Mouse (Mus musculus): ENCODE measurements at regions not wholly inside any gene's neighbourhood (a gene's known extent, or its start where the extent isn't known, plus 50 kb on each side); places are given as distances from the start of the nearest gene placed in this dataset.

- H3K27ac ChIP-seq (ENCODE audit: insufficient read depth, low read depth), result no peak overlapping the region
- H3K36me3 ChIP-seq (replicated peaks in 1 of 2; ENCODE audit: control insufficient read depth in 1 of 2, insufficient read depth in 1 of 2, low read length in 1 of 2), result no peaks in the 10 kb centered on the region
- no peaks in the 10 kb centered on the region for H3K79me2 ChIP-seq (replicated peaks; ENCODE audit: control insufficient read depth, extremely low read depth, insufficient read depth, poor library complexity, severe bottlenecking)
- H3K4me3 ChIP-seq (replicated peaks in 1 of 3; ENCODE audit: low read depth in 2 of 3, low read length in 2 of 3, poor library complexity in 1 of 3), result no peak overlapping the region
- in situ Hi-C loops (cut with MboI; ENCODE audit: low pct_ligation_motif_present, low pct_unique_long_range_greater_than_20kb, low sequenced_read_pairs), result no loop called here
- dilution Hi-C loops (cut with MboI; ENCODE audit: extremely low pct_ligation_motif_present, extremely low pct_unique_long_range_greater_than_20kb, low sequenced_read_pairs), result no loop called here
- DNase-seq (ENCODE audit: extremely low read depth), result no peak
- no peak overlapping the region for H3K4me2 ChIP-seq (ENCODE audit: insufficient read depth, low read depth, poor library complexity, severe bottlenecking)
- 0 out of 4 replicates have a peak, but pooled peaks cover 0 to 3% of the 10 kb centered on the region in 2 experiments for H3K4me1 ChIP-seq (ENCODE audit: control insufficient read depth in 1 of 2, insufficient read depth in 2 of 2)
- no peaks in the 10 kb centered on the region for H3K27me3 ChIP-seq (replicated peaks)
- TF ChIP-seq NELFE (IDR thresholded peaks at IDR 0.05; ENCODE audit: low read depth, low read length) (no peak), IRF4 (IDR thresholded peaks at IDR 0.05; ENCODE audit: low read depth, low read length) (no peak), ZC3H11A (IDR thresholded peaks at IDR 0.05; ENCODE audit: low read depth, low read length) (no peak), CHD1 (IDR thresholded peaks at IDR 0.05; ENCODE audit: low read depth, low read length) (no peak), BHLHE40 (IDR thresholded peaks at IDR 0.05; ENCODE audit: low read depth, low read length) (no peak), E2F4 (IDR thresholded peaks at IDR 0.05; ENCODE audit: insufficient replicate concordance, low read depth, low read length) (no peak), ZMIZ1 (IDR thresholded peaks at IDR 0.05; ENCODE audit: low read depth, low read length) (no peak), RCOR1 (conservative IDR thresholded peaks at IDR 0.05; ENCODE audit: low read depth, low read length) (no peak), GABPA (IDR thresholded peaks at IDR 0.05; ENCODE audit: insufficient replicate concordance, low read depth, low read length) (no peak), MAZ (IDR thresholded peaks at IDR 0.05; ENCODE audit: low read depth, low read length) (no peak), MEF2A (IDR thresholded peaks at IDR 0.05; ENCODE audit: borderline replicate concordance, low read depth, low read length) (no peak), RAD21 (IDR thresholded peaks at IDR 0.05; ENCODE audit: low read depth, low read length) (no peak), POLR2AphosphoS2 (IDR thresholded peaks at IDR 0.05; ENCODE audit: low read depth, low read length) (no peak), NRF1 (IDR thresholded peaks at IDR 0.05; ENCODE audit: low read depth, low read length) (no peak), ETS1 (conservative IDR thresholded peaks at IDR 0.05; ENCODE audit: low read depth, low read length) (no peak), TCF12 (IDR thresholded peaks at IDR 0.05; ENCODE audit: low read depth, low read length) (no peak), SIN3A (IDR thresholded peaks at IDR 0.05; ENCODE audit: low read length) (no peak), TBP (conservative IDR thresholded peaks at IDR 0.05; ENCODE audit: low read depth, low read length) (no peak), ZNF384 (IDR thresholded peaks at IDR 0.05; ENCODE audit: low read depth, low read length) (no peak)
- no peaks in the 10 kb centered on the region for H3K9me3 ChIP-seq (replicated peaks; ENCODE audit: low read length)
- H3K9ac ChIP-seq (ENCODE audit: insufficient read depth, low read depth), result no peak overlapping the region
Measured at GRCm38 (mm10) chr4:48746237-48746636, 82.9 kb downstream of the Cavin4 start.

GRCm38 (mm10) chr4:48749566-48749965 is 86.3 kb downstream of the Cavin4 start:
- Histone ChIP-seq H3K9ac (ENCODE audit: insufficient read depth, low read depth) (no peak overlapping the region), H3K4me2 (ENCODE audit: insufficient read depth, low read depth, poor library complexity, severe bottlenecking) (no peak overlapping the region), H3K4me1 (ENCODE audit: control insufficient read depth in 1 of 2, insufficient read depth in 2 of 2) (peaks cover 0 to 3% of the 10 kb centered on the region in 2 experiments; a peak in 1 of 4 replicates), H3K79me2 (replicated peaks; ENCODE audit: control insufficient read depth, extremely low read depth, insufficient read depth, poor library complexity, severe bottlenecking) (no peaks in the 10 kb centered on the region), H3K36me3 (replicated peaks in 1 of 2; ENCODE audit: control insufficient read depth in 1 of 2, insufficient read depth in 1 of 2, low read length in 1 of 2) (no peaks in the 10 kb centered on the region), H3K4me3 (replicated peaks in 1 of 3; ENCODE audit: low read depth in 2 of 3, low read length in 2 of 3, poor library complexity in 1 of 3) (no peak overlapping the region), H3K27ac (ENCODE audit: insufficient read depth, low read depth) (no peak overlapping the region), H3K9me3 (replicated peaks; ENCODE audit: low read length) (no peaks in the 10 kb centered on the region), H3K27me3 (replicated peaks) (no peaks in the 10 kb centered on the region)
- no peak for DNase-seq (ENCODE audit: extremely low read depth)
- dilution Hi-C loops (cut with MboI; ENCODE audit: extremely low pct_ligation_motif_present, extremely low pct_unique_long_range_greater_than_20kb, low sequenced_read_pairs), result no loop called here
- in situ Hi-C loops (cut with MboI; ENCODE audit: low pct_ligation_motif_present, low pct_unique_long_range_greater_than_20kb, low sequenced_read_pairs), result no loop called here
- TF ChIP-seq KAT2A (IDR thresholded peaks at IDR 0.05; ENCODE audit: insufficient replicate concordance, low read length) (no peak), JUN (IDR thresholded peaks at IDR 0.05; ENCODE audit: insufficient read depth, low read depth, low read length) (no peak), MAFK (IDR thresholded peaks at IDR 0.05; ENCODE audit: insufficient replicate concordance, low read length) (no peak), MEF2A (IDR thresholded peaks at IDR 0.05; ENCODE audit: borderline replicate concordance, low read depth, low read length) (no peak), CHD1 (IDR thresholded peaks at IDR 0.05; ENCODE audit: low read depth, low read length) (no peak), ZMIZ1 (IDR thresholded peaks at IDR 0.05; ENCODE audit: low read depth, low read length) (no peak), CTCF (conservative IDR thresholded peaks at IDR 0.05 in 1 of 2, IDR thresholded peaks at IDR 0.05 in 1 of 2; ENCODE audit: low read depth in 2 of 2, low read length in 2 of 2) (no peak), POLR2A (IDR thresholded peaks at IDR 0.05; ENCODE audit: low read depth, low read length) (no peak), USF2 (conservative IDR thresholded peaks at IDR 0.05; ENCODE audit: low read depth, low read length) (no peak), ELF1 (IDR thresholded peaks at IDR 0.05; ENCODE audit: low read depth, low read length) (no peak), RCOR1 (conservative IDR thresholded peaks at IDR 0.05; ENCODE audit: low read depth, low read length) (no peak), CHD2 (IDR thresholded peaks at IDR 0.05; ENCODE audit: low read length) (no peak), ETS1 (conservative IDR thresholded peaks at IDR 0.05; ENCODE audit: low read depth, low read length) (no peak), UBTF (IDR thresholded peaks at IDR 0.05; ENCODE audit: low read depth, low read length) (no peak), MYC (IDR thresholded peaks at IDR 0.05; ENCODE audit: low read depth, low read length) (no peak), SMC3 (IDR thresholded peaks at IDR 0.05; ENCODE audit: low read depth, low read length) (no peak), TBP (conservative IDR thresholded peaks at IDR 0.05; ENCODE audit: low read depth, low read length) (no peak), ZC3H11A (IDR thresholded peaks at IDR 0.05; ENCODE audit: low read depth, low read length) (no peak), NRF1 (IDR thresholded peaks at IDR 0.05; ENCODE audit: low read depth, low read length) (no peak)
